Mouse (Mus musculus) lung, postnatal 0 days (tissue): ENCODE measurements around the gene Il4ra.

Experiments
- CTCF ChIP-seq: IDR thresholded peaks from 2 replicates; pipeline ENCODE4 v1.5.1; 2016; ENCODE audit warnings: antibody characterized with exemption, mild to moderate bottlenecking
- EP300 ChIP-seq: IDR thresholded peaks from 2 replicates; pipeline ENCODE4 v1.6.1; 2016; ENCODE audit warnings: antibody characterized with exemption, mild to moderate bottlenecking, control low read depth

DNA sequence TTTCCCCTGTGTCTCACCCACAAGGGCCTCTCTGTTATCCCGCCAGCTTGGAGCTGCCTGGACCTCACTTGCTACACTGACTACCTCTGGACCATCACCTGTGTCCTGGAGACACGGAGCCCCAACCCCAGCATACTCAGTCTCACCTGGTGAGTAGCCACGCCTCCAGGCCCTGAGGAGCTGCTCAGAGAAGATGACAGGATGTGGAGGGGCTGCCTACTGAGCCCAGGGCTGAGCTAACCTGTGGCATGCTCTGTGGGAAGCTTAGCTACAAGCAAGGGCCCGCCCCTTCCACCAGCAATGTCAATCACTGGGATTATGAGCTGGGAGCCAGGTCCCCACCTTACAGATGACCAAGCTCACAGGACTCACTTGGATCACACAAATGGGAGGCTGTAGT lies 73.3 kb downstream of the Il4ra start:
- TF ChIP-seq CTCF (no peak), EP300 (no peak)
